Mouse (Mus musculus) heart, postnatal 14 days (tissue): ENCODE results near the gene Ptgdr2. TPM values are rescaled to one million over a fixed set of nuclear protein-coding genes. Genes with fewer than 3 reads are reported as not detected.

Experiments
- DNase-seq, 2 experiments: peaks; one replicate each; pipeline ENCODE4 v3.0.0; 2021 to 2022
- intact Hi-C: fragments of 180-260 bp; cut with DNase I; formaldehyde crosslinking; loops from one replicate; pipeline ENCODE4 v1.15.1; 2025
- total RNA-seq, 2 experiments: library from RNA; stranded (reverse); gene quantifications; 2 replicates each; pipeline ENCODE4 v1.2.3; 2021

Gene Ptgdr2
- total RNA-seq, 2 experiments from 2014 or later: 0.14 TPM; not detected in 1

DNA sequence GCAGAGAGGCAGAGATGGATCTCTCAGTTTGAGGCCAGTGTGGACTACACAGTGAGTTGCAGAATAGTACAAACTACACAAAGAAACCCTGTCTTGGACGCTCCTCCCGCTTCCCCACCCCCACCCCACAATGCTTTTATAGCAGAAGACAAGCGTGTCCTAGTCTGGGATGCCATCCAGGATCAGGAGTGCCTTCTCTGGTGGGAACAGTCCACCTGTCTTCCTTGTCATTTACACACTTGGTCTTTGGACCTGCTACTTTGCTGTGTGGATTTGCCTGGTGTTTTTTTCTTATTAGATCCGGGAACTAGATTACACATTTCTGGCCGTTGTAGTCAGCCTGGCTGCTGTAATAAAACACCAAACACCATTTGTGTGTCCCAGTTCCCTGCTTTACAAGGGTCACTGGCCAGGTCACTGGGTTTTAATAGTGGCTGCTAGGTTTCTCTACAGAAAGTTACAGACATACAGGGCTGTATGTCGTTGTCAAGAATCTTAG is 10.8 kb upstream of the Ptgdr2 start:
- intact Hi-C loops: no loop called here
- no peak for DNase-seq

DNA sequence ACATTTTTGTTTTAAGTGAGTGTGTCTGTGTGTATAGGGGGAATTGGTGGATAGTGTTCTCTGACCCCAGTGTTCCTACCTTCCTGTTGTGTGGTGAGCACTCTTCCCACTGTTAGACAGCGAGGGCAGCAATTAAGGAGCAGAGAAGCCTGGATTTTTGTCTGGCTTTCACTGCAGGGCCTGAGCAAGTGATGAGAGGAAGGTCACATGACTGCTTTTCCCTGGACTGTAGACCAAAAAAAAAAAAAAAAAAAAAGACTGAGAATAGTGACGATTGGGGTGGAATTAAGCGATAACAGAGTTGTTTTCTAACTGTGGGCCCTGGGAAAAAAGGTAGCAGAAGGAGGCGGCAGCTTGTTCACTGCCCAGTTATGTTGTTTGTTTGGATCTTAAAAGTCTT is 10.3 kb upstream of the Ptgdr2 start:
- DNase-seq: no peak

DNA sequence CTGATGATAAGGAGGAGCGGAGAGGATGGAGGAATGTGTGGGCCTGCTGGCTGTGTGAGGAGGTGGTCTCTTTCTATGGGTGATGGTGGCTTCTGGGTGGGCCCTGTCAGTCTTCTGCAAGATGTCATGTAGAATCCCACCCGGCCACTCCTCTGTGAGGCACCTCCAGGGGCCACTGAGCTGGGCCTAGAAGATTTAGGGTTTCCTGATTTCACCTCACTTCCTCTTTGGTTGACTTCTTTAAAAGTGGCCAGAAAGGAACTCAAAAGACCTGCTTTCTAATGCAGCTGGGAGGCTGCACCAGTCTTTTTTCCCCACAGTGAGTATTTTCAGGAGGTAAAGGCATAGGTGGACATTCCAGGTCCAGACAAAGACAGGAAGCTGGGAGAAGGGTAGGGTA is 6.3 kb upstream of the Ptgdr2 start:
- DNase-seq: no peak
- intact Hi-C loops: no loop called here

More for the DNA sequence above, 10.3 kb upstream of the Ptgdr2 start:
- intact Hi-C loops: no loop called here

DNA sequence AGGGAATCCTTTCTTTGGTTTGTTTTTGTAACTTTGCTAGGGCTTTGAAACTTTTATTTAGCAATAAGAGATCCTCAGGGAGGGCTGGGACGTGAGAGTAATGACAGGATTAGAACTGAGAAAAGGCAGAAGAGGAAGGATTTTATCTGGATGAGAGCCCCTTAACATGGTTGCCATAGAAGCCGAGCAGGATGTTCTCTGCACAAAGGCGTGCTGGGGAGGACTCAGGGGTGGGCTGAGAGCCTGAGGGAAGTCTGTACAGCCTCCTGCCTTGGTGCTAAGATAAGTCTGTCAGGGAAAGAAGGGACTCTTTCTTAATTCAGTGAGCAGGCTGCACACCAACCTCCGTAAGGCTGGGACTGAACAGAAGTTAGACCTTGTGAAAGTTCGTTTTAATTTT is 1.9 kb upstream of the Ptgdr2 start:
- intact Hi-C loops: no loop called here
- no peak for DNase-seq

DNA sequence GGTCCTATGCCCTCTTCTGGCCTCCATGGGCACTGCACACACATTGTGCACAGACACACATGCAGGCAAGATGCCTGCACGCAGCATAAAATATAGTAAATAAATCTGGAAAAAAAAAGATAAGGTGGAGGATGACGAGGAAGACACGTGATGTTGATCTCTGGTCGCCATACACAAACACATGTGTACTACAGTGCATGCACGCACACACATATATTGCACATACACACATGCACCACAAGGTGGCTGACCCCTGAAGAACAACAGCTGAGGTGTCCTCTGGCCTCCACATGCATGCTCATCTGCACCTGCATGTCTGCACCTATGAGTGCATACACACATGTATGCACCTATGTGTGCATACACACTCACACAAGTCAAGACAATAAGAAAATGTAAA is 883 bp upstream of the Ptgdr2 start:
- DNase-seq: no peak

DNA sequence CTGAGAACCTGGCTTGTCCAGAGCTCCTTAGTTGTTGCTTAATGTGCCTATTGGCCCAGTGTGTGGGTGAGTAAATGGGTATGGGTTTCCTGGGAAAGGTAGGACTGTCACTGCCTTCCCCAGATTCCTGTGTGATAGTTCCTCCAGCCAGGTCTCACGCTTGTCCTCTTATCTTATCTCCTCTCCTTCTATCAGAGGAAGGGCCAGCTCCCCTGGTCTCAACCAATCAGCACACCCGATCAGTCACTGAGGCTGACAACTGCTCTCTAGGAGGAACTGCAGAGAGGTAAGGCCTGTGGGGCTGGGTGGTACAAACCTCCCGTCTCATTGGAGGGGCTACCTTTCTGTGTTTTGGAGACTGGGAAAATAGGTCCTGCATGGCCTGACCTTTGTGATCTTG is 1.8 kb downstream of the Ptgdr2 start:
- intact Hi-C loops: no loop called here
- DNase-seq: no peak

More for the DNA sequence above, 883 bp upstream of the Ptgdr2 start:
- intact Hi-C loops: no loop called here

DNA sequence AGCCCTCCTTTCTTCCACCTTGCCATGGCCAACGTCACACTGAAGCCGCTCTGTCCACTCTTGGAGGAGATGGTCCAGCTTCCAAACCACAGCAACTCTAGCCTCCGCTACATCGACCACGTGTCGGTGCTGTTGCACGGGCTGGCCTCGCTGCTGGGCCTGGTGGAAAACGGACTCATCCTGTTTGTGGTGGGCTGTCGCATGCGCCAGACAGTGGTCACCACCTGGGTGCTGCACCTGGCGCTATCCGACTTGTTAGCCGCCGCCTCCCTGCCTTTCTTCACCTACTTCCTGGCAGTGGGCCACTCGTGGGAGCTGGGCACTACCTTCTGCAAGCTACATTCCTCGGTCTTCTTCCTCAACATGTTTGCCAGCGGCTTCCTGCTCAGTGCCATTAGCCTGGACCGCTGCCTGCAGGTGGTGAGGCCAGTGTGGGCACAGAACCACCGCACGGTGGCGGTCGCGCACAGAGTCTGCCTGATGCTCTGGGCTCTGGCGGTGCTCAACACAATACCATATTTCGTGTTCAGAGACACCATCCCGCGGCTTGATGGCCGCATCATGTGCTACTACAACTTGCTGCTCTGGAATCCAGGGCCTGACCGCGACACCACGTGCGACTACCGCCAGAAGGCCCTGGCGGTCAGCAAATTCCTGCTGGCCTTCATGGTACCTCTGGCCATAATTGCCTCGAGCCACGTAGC is 3.3 kb downstream of the Ptgdr2 start:
- peak; percentile 58 to 70 for DNase-seq
- intact Hi-C loops: no loop called here

DNA sequence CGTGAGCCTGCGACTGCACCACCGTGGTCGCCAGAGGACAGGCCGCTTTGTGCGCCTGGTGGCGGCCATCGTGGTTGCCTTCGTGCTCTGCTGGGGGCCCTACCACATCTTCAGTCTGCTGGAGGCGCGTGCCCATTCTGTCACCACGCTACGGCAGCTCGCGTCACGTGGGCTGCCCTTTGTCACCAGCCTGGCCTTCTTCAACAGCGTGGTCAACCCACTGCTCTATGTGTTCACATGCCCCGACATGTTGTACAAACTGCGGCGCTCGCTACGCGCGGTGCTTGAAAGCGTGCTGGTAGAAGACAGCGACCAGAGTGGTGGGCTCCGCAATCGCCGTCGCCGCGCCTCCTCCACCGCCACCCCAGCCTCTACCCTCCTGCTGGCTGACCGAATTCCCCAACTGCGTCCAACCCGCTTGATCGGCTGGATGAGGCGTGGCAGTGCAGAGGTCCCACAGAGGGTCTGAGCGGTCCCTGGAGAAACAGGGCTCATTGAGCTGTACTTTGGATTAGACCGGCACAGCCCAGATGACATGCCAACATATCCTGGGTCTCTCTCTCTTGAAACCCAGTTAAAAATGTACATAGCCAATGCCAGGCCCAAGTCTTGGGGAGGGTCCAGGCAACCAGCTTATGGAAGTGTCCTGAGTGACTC is 4.0 kb downstream of the Ptgdr2 start:
- DNase-seq: no peak
- intact Hi-C loops: no loop called here

DNA sequence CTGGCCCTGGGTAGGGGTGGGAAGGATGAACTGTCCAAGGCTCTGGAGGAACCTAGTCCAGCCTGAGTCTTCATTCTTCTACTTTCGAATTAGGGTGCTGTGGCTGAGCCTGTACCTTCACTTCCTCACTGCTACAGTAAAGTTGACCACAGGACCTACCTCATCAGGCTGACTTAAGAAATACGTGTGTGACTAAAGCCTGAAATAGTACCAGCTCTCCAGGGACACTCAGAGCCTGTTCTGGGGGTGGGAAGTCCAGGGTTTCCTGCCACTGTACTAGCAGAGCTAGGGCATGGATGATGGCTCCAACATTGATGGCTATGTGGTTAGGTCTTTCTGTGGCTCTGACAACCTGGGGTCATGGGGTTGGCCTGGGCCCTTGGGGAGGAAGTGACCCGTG is 7.0 kb downstream of the Ptgdr2 start:
- intact Hi-C loops: no loop called here
- no peak for DNase-seq

DNA sequence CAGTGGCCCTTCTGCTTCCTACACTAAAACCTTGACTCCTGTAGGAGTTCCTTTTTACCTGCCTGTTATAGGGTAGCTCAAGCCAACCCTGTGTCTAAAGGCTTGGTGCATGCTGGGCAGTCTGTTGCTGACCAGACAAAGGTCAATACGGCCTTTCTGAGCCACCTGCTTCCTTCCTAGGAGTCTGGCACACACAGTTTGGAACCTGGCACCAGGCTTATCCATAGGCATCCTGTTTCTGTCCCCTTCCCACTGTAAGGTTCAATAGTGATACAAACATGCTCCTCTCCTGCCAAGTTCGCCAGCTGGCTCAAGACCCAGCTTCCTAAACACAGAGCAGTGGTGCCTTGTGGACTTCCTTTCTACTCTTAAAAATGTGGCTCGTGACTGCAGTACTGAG is 9.5 kb downstream of the Ptgdr2 start:
- intact Hi-C loops: loop anchor here (5.0 kb wide), 1 partner anchor 49 kb away; the partner anchor contains the start of gene Prpf19
- DNase-seq: no peak

DNA sequence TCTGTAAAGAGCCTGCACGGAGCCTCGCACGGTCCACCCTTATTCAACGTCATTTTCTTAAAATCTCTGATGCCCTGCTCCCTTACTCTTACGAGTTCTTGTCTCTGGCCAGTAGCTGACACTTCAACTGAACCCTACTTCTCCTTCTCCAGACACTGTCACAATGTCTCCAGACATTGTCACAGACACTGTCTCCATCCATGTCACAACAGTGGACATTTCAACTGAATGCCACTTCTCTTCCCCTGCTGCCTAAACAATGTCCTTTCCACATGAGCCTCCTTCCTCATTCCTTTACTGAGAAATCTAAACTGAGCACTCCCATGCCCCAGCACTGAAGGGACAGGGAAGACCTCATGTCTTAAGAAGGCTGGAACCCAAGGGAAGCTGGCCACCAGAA is 10.3 kb downstream of the Ptgdr2 start:
- intact Hi-C loops: loop anchor here (5.0 kb wide), 1 partner anchor 50 kb away; the partner anchor contains the start of gene Prpf19
- DNase-seq: no peak

DNA sequence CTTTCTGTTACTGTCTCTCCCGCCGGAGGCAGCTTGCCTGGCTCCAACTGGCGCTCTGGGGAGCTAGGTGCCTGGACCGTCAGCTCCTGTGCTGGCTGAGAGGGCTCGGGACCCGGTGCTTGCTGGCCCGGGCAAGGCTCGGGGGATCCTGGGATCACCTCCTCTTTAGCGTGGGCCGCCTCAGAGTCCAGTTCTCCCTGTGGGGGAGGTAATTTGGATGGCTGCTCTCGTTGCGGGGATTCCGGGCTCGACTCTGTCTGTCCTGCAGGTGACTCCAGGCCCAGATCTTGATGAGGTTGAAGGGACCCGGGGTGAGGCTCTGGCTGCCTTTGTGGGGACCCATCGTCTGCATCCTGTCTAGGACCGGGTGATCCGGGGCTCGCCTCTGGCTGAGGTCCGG is 11.5 kb downstream of the Ptgdr2 start:
- intact Hi-C loops: loop anchor here (5.0 kb wide), 1 partner anchor 51 kb away; the partner anchor contains the start of gene Prpf19
- DNase-seq: no peak

DNA sequence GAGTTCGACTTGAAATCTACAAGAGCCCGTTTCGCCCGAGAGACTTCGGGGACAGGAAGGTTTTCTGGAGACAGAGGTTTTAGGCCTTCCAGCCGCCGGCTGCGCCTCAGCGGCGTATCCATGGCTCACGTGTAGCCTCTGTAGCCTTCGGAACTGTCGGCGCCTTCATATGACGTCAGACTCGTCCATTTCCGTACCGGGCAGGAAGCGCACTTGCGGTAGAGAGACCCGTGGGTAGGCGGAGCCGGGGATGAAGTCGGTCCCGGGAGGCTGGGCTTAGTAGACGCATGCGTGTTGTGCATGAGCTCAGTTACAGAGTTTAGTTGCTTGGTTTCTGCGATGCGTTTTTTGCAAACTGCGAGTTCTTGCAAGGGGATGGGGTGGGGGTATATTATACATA is 12.2 kb downstream of the Ptgdr2 start, which contains the start of gene Ccdc86:
Gene Ccdc86, minus strand, starts transcription at position 155 of the 400 bp plus-strand sequence.
- DNase-seq: peak; percentile 92 to 97
- intact Hi-C loops: loop anchor here (5.0 kb wide), 1 partner anchor 52 kb away; the partner anchor contains the start of gene Prpf19

DNA sequence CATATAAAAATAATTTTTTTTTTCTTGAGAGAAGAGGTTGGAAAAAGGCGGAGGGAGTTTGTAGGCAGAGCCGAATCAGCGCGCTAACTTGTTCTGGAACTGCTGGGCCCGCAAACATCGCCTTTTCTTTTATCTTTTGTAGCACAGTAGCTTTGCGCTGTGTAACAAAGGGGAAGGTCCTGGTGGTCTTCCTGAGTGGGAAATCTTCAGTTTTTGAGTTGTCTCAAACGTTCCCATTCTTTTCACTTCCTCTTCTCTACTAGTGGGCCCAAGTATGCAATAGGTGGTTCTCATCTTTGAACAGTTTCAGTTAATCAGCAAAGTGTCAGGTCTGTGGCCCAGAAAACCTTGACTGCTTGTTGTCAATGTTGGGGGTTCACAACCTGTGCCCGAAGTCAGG is 12.6 kb downstream of the Ptgdr2 start:
- intact Hi-C loops: loop anchor here (5.0 kb wide), 1 partner anchor 52 kb away; the partner anchor contains the start of gene Prpf19
- no peak for DNase-seq

DNA sequence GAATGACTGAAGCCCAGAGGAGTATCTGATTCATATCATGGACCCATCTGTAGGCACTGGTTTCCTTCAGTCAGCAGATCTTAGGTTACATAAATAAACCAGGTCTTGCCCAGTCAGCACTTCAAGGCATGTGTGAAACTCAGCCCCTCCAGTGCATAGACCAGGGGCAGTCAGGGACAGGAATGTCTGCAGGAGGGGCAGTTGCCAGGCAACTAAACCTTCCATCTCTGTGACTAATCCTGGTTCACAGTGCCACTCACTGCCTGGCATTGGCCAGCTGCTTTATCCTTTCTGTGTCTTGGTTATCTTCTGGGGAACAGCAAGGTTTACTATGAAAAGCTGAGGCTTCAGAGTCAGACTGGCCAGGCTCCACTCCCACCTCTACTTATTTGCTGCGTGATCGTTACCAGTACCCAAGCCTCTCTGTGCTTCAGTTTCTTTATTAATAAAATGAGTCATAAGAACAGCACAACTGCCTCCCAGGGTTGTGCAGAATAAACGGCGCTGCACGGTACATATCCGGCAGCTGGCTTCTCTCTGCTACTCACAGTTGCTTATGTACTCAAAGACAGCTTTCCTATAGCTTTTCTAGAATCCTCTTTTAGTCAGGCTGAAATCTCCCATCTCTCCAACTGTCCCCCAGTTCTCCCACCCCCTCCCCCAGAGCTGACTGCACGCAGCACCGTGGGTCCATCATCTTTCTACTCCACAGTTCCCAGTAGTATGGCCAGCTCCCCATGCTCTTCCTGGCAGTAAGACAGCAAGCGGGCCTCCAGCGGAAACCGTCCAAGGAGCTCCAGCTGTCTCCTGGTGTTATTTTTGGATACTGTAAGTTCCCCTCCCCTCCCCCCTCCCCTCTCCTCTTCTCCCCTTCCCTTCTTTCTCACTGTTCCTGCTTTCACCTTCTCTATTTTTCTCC is 15.3 kb downstream of the Ptgdr2 start:
- peak; percentile 58 to 72 for DNase-seq
- intact Hi-C loops: no loop called here

DNA sequence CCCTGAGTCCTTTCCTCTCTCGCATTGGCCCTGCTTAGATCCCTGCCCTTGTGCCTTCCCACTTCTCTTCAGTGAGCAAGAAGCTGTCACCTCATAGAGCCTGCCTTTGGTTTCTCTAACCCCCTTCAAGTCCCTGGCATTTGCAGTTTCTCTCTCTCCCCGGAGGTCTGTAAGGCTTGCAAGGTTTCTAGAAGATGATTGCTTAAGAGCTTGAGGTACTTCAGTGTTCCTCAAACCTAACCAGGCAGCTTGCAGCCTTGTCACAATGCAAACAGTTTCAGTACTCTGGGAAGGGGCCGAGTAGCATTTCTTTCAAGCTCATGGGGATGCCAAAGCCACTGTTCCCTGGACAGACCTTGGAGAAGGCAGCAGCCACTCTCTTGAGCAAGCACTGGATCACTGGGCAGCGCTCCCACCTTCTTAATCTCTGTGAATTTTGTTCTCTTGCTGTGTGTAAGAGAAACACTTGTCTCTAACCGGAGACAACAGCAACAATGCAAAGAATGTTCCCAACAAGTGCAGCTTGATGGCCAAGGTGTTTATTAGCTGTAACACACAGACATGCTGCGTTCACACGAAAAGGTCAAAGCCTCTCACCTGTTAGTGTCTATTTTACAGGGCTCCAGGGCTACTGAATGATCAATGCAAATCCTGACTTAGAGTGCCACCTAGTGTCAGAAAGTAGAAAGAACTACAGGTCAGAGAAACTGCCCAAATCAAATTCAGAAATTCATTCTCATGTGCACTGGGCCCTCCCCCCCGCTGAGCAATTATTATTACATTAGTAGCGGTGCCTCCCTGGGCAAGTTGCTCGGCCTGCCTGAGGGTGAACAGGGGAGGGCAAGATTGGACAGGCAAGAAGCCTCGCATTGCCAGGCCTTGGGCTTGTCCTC is 22.4 kb downstream of the Ptgdr2 start:
- intact Hi-C loops: loop anchor here (2.0 kb wide), 3 partner anchors 51 to 283 kb away; no protein-coding TSS in a partner anchor
- peak; percentile 29 to 74 for DNase-seq

DNA sequence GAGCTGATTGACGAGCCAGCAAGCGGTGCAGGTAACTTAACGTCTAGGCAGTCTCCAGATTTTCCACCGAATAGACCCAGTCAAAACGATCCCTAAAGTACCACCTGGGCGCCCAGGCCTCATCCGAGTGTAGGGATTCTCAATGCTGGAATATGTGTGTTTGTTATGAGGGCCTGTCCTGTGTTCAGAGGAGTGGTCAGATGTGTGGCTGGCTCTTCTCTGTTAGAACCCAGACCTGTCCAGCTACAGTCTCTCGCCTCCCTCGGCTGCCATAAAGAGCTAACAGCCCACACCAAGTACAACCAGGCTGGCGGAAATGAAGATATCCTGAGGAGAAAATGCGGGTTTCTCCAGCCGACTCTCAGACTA is 23.0 kb downstream of the Ptgdr2 start:
- DNase-seq: no peak
- intact Hi-C loops: loop anchor here (2.0 kb wide), 3 partner anchors 51 to 283 kb away; no protein-coding TSS in a partner anchor

DNA sequence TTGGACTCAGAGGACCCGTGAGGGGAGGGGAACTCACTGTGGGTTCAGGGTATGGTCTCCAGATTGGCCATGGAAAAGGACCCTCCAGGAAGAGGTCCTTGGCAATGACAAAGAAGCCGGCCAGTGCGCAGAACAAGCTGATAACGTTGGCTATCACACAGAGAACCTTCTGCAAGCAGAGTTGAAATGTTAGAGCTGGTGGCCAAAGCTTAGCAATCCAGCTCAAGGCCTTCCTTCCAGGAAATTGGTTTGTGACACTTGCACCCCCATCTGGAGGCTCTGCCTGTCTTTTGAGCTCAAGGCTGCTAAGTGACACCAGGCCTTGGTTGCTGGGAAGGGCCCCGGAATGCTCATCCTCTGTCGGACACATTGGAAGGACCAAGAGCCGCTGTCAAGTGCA is 28.8 kb downstream of the Ptgdr2 start:
- intact Hi-C loops: no loop called here
- peak in 1 of 2 experiments; percentile 10 for DNase-seq

DNA sequence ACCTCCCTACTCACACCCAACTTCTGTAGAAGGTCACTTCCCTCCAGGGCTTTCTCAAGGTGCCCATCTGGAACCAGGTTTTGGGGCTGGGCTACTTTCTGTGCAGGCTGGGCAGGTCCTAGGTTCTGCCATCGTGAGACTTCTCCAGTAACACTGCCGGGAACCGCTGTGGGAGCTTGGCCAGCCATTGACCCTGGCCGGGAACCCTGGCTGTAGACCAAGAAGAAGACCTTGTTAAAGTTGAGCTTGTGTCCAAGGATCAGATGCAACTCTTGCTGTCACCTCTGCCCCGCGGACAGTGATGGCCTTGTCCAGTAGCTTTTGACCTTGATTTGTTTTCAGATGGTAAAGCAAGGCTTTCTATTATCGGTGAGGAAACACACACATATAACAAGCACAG is 31.6 kb downstream of the Ptgdr2 start:
- intact Hi-C loops: no loop called here
- DNase-seq: no peak
